Mouse (Mus musculus) E14TG2a.4 (cell line): ENCODE data around the gene Gpc6.

ENCODE experiments used
- CTCF ChIP-seq: conservative IDR thresholded peaks from 2 replicates; pipeline ENCODE4 v1.5.1; 2014; ENCODE audit warnings: low read length
- NANOG ChIP-seq: IDR thresholded peaks from 2 replicates; pipeline ENCODE4 v1.6.1; 2014; ENCODE audit warnings: borderline replicate concordance, low read length, mixed read lengths
- POU5F1 ChIP-seq: IDR thresholded peaks from 2 replicates; pipeline ENCODE4 v1.6.1; 2014; ENCODE audit warnings: low read length, borderline replicate concordance

GRCm38 (mm10) chr14:117267823-117268601, 342.9 kb downstream of the Gpc6 start:
- TF ChIP-seq POU5F1, result no peak
- TF ChIP-seq CTCF, result no peak
- TF ChIP-seq NANOG, result no peak
